Mouse (Mus musculus) regulatory T cell (primary cell): Measurements from ENCODE around the gene Ccdc121.

Experiments
- in situ Hi-C: fragments of 300-600 bp; cut with MboI, MseI; formaldehyde crosslinking; loops from one replicate; pipeline ENCODE4 v1.15.1; 2025; ENCODE audit warnings: high pct_unique_total_duplicates

Ccdc121 gene

GRCm38 (mm10) chr1:181511307-181511706 is at the start of gene Ccdc121:
Gene Ccdc121 (minus strand): TSS chr1:181511451.
- in situ Hi-C loops: no loop called here

- in situ Hi-C loops: no loop called here
Observed at GRCm38 (mm10) chr1:181560325-181560724, 49.1 kb upstream of the Ccdc121 start.

- in situ Hi-C loops: no loop called here
Observed at GRCm38 (mm10) chr1:181559655-181560054, 48.4 kb upstream of the Ccdc121 start.

- in situ Hi-C loops: no loop called here
Observed at GRCm38 (mm10) chr1:181555475-181555874, 44.2 kb upstream of the Ccdc121 start.

- in situ Hi-C loops: no loop called here
Observed at GRCm38 (mm10) chr1:181552533-181553410, 41.5 kb upstream of the Ccdc121 start.

- in situ Hi-C loops: no loop called here
Observed at GRCm38 (mm10) chr1:181550826-181551225, 39.6 kb upstream of the Ccdc121 start.

GRCm38 (mm10) chr1:181549987-181550386 is 38.7 kb upstream of the Ccdc121 start:
- in situ Hi-C loops: loop anchor here (5.0 kb wide), 1 partner anchor 268 kb away; no protein-coding TSS in a partner anchor

GRCm38 (mm10) chr1:181545044-181545772 is 34.0 kb upstream of the Ccdc121 start:
- in situ Hi-C loops: loop anchor here (5.0 kb wide), 1 partner anchor 263 kb away; no protein-coding TSS in a partner anchor

- in situ Hi-C loops: no loop called here
Observed at GRCm38 (mm10) chr1:181543711-181544383, 32.6 kb upstream of the Ccdc121 start.

GRCm38 (mm10) chr1:181539846-181540769 is 28.9 kb upstream of the Ccdc121 start:
- in situ Hi-C loops: no loop called here

- in situ Hi-C loops: no loop called here
Observed at GRCm38 (mm10) chr1:181537627-181538525, 26.6 kb upstream of the Ccdc121 start.

- in situ Hi-C loops: no loop called here
Observed at GRCm38 (mm10) chr1:181535165-181535873, 24.1 kb upstream of the Ccdc121 start.

GRCm38 (mm10) chr1:181529368-181529767 is 18.1 kb upstream of the Ccdc121 start:
- in situ Hi-C loops: no loop called here

- in situ Hi-C loops: no loop called here
Observed at GRCm38 (mm10) chr1:181525996-181526395, 14.7 kb upstream of the Ccdc121 start.

GRCm38 (mm10) chr1:181523831-181524230 is 12.6 kb upstream of the Ccdc121 start:
- in situ Hi-C loops: no loop called here

GRCm38 (mm10) chr1:181521401-181522091 is 10.3 kb upstream of the Ccdc121 start:
- in situ Hi-C loops: no loop called here

- in situ Hi-C loops: no loop called here
Observed at GRCm38 (mm10) chr1:181519137-181519536, 7.9 kb upstream of the Ccdc121 start.

- in situ Hi-C loops: no loop called here
Observed at GRCm38 (mm10) chr1:181518046-181518445, 6.8 kb upstream of the Ccdc121 start.
